Mouse (Mus musculus): ENCODE measurements around the gene Urb1. TPM values are rescaled to one million over a fixed set of nuclear protein-coding genes. Genes with fewer than 3 reads are reported as not detected.

The Urb1 gene
- polyA plus RNA-seq, 2 experiments from 2014 or later: 3.9 to 4.6 TPM

Other genes with a start within 250 kb of the Urb1 start
- gene Mis18a, start 83.0 kb downstream of the Urb1 start, polyA plus RNA-seq (2017; shearing (Covaris generic)): 10 to 100 TPM; 54.0 to 63.3 TPM
- gene Mrap, start 72.2 kb downstream of the Urb1 start, polyA plus RNA-seq (2017; shearing (Covaris generic)): not detected
- not detected for gene Eva1c, start 16.3 kb upstream of the Urb1 start, polyA plus RNA-seq (2017; shearing (Covaris generic))
- 10 to 100 TPM; 19.6 to 28.3 TPM for gene Cfap298, start 124.7 kb upstream of the Urb1 start, polyA plus RNA-seq (2017; shearing (Covaris generic))
- gene Synj1, start 200.9 kb upstream of the Urb1 start, polyA plus RNA-seq (2017; shearing (Covaris generic)): 10 to 100 TPM; 29.0 to 32.6 TPM
- 10 to 100 TPM; 83.2 to 84.4 TPM for gene Paxbp1, start 234.1 kb upstream of the Urb1 start, polyA plus RNA-seq (2017; shearing (Covaris generic))

Measured in activated CD4-positive, CD25-positive, alpha-beta regulatory T cell, adult 4 months (primary cell).